Mouse (Mus musculus) cerebellum, adult 11 months (tissue): ENCODE results near the gene Gpld1.

Source experiments
- DNase-seq: peaks from one replicate; pipeline ENCODE4 v3.0.0; 2022

Gpld1 gene

GRCm38 (mm10) chr13:25023129-25023528 lies 80.2 kb downstream of the Gpld1 start:
- DNase-seq: no peak

- no peak for DNase-seq
These were observed 81.7 kb downstream of the Gpld1 start for GRCm38 (mm10) chr13:25024655-25025054.

DNA sequence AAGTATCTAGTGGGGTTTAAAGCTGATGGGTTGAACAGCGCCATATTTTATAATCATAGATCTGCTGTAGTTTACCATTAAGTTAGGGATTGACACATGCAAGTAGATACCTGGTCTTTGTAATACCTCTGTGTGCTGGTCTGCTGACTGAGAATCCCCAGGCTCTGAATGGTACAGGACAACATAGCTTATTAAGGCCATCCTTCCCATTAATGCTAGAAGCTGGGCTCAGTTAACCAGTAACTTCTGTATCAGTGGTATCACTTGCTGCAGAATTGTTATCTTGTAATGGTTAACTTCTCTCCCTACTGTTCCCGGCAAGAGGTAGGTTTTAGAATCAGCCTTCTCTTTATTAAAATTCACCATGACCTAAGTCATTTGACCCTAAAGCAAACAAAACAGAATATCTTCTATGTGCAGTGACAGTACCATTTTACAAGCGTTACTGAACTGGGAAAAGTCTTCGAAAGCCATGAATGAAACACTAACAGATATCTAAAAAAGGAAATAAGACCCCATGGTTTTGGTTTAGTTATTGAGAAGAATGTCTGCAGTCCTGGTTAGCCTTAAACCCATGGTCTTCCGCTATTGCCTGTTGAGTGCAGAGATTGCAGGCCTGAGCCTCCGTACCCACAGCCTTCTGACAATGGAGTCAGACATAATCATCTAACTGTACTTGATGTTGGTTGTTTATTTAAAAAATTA lies 83.6 kb downstream of the Gpld1 start:
- DNase-seq: no peak

DNA sequence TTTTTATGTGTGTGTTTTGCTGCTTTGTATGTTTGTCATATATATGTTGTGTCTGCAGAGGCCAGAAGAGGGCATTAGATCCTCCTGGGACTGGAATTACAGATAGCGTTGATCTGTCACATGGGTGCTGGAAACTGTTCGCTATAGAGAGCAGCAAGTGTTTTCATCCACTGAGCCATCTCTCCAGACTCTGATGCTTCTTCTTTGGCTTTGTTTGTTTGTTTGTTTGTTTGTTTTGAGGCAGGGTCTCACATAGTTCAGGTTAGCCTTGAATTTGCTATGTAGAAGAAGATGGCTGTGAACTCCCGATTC lies 84.1 kb downstream of the Gpld1 start:
- DNase-seq: no peak

GRCm38 (mm10) chr13:25039488-25039887 lies 96.5 kb downstream of the Gpld1 start:
- DNase-seq: no peak
